Comparison of ENCODE assay signal across 11 mouse cellular contexts in the genomic region with DNA sequence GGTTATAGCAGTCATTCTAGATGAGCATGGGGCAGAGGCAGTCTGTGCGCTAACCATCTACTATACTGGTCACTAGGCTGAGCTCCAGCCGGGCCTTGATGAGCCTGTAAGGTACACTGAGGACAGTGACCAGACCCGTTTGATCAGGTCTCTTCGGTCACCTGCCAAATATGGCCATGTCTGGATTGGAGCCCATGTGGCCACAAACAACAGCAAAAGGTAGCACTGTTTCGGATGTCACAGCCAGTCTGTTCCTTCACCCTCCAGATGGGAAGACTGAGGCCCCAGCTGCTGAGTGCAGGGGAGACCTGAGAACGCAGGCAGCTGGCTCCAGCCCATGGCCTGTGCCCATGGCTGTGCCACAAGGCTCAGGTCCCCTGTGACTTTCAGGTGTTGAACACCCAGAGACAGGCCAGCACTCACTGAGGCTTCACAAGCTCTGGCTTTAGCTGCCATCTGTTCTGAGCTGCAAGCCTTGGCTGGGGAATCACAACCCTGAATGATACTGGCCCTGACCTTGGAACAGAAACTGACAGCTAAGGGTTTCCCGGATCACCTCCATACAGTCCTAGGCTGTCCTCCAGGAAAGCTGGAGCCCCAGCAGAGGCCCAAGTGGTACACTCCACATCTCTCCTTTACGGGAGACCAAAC. TPM values are rescaled to one million over a fixed set of nuclear protein-coding genes. Genes with fewer than 3 reads are reported as not detected.
DNase-seq lines count a peak whose midpoint lies in the region; ATAC-seq and TF ChIP-seq lines count a peak whose summit lies in the region.
"Had no signal": no experiment of that assay in that cellular context is flagged by ENCODE, and none has a peak within 500 bp of the region (broad histone marks: within the 10 kb centered on the region; RNA-seq: fewer than 3 reads in every experiment).

No protein-coding gene starts in this region.

- peaks cover 6% of the 10 kb centered on the region; the same call in 1 of the 2 replicates for H3K4me1 ChIP-seq in heart, postnatal 0 days (ENCODE audit: control insufficient read depth, insufficient read depth)

- 0 out of 2 replicates have a peak, but pooled peaks have one; percentile 13 for ATAC-seq in heart, postnatal 0 days (ENCODE audit: insufficient read depth, low read depth)
- no peak for ATAC-seq in frontal cortex, adult (ENCODE audit: low TSS enrichment)
- ATAC-seq: midbrain, embryonic 15.5 days had no signal

- peak; percentile 59 to 85 for DNase-seq in adrenal gland, adult (ENCODE audit: inconsistent age in 2 of 2, low spot score in 1 of 2)
- no peak for DNase-seq in adrenal gland, postnatal 25 days
- DNase-seq in heart, postnatal 0 days (ENCODE audit: low spot score) = no peak
- DNase-seq in heart, adult 11 months = no peak
- peak; percentile 47 for DNase-seq in adrenal gland, postnatal 10 days
- peak; percentile 70 to 74 for DNase-seq in cerebellum, postnatal 10 days
- DNase-seq in ovary, adult 18-20 months (ENCODE audit: low spot score) = no peak
- DNase-seq: liver, embryonic 13.5 days had no signal

- H3K4me3 ChIP-seq in heart, postnatal 0 days (ENCODE audit: low read depth, low read length) = no peak overlapping the region
- H3K4me3 ChIP-seq: liver, embryonic 13.5 days; midbrain, embryonic 15.5 days had no signal

- H3K4me2 ChIP-seq in heart, postnatal 0 days (ENCODE audit: low read depth, low read length) = no peak overlapping the region
- H3K4me2 ChIP-seq: liver, embryonic 13.5 days; midbrain, embryonic 15.5 days had no signal

- TF ChIP-seq EP300 in heart, postnatal 0 days (IDR thresholded peaks at IDR 0.05; ENCODE audit: low read depth) = no peak

- no peak overlapping the region for H3K27ac ChIP-seq in heart, postnatal 0 days (ENCODE audit: low read depth)
- H3K27ac ChIP-seq: liver, embryonic 13.5 days had no signal

- H3K27me3 ChIP-seq in heart, postnatal 0 days (ENCODE audit: control insufficient read depth, insufficient read depth, low read length) = no peaks in the 10 kb centered on the region
- H3K27me3 ChIP-seq: liver, embryonic 13.5 days; midbrain, embryonic 15.5 days had no signal

- no peak for TF ChIP-seq CTCF in heart, postnatal 0 days (IDR thresholded peaks at IDR 0.05; ENCODE audit: low read depth)

- WGBS in heart, postnatal 0 days = 76% methylated on average over 8 of the region's 8 CpGs

- no peak overlapping the region for H3K9ac ChIP-seq in heart, postnatal 0 days (replicated peaks; ENCODE audit: low read depth, low read length)
- H3K9ac ChIP-seq: liver, embryonic 13.5 days; midbrain, embryonic 15.5 days had no signal

- peaks cover 85% of the 10 kb centered on the region for H3K36me3 ChIP-seq in heart, postnatal 0 days (replicated peaks; ENCODE audit: control insufficient read depth, insufficient read depth, low read length)

- no peaks in the 10 kb centered on the region for H3K9me3 ChIP-seq in heart, postnatal 0 days (replicated peaks; ENCODE audit: control insufficient read depth, low read length)
- H3K9me3 ChIP-seq: liver, embryonic 13.5 days; midbrain, embryonic 15.5 days had no signal

RNA-seq across cellular contexts. Expression of a gene that starts 36.5 kb away (rescaled TPM):
- 3.9 and 4.3 TPM in 2 replicates for total RNA-seq in adrenal gland, postnatal 25 days (2021)
- not detected in 2 replicates for total RNA-seq in heart, postnatal 0 days (2014; rRNA removed; ENCODE audit: low replicate concordance)
- polyA plus RNA-seq in heart, postnatal 0 days (2015; fragmentation: Nextera tagmentation; extraction: Ambion mirVana) = 0.73 and 0.85 TPM in 2 replicates
- total RNA-seq in adrenal gland, postnatal 10 days (2021) = 1 to 10 TPM; 4.3 TPM
- total RNA-seq: neutrophil, adult 5-6 weeks had no signal

Comparison
In these comparisons a context has a peak if more than half of its experiments do, and no peak if none do; other contexts are left out.
1. DNase-seq: peak in adrenal gland, adult (2 of 2), adrenal gland, postnatal 10 days (single experiment) and cerebellum, postnatal 10 days (2 of 2); none in adrenal gland, postnatal 25 days (single experiment), heart, postnatal 0 days (single experiment), heart, adult 11 months (single experiment) and ovary, adult 18-20 months (single experiment).